Mouse (Mus musculus): ENCODE measurements around the gene Hist1h4n. TPM values are rescaled to one million over a fixed set of nuclear protein-coding genes. Genes with fewer than 3 reads are reported as not detected.
"Not testable (repeated sequence)": the region's sequence is repeated elsewhere in the genome, so short reads cannot be mapped to it uniquely, and the experiment has no call there.

Gene Hist1h4n
- polyA plus RNA-seq, 1 experiment from 2014 or later, result 12.5 TPM

GRCm38 (mm10) chr13:21787760-21788593 is 44.0 kb downstream of the Hist1h4n start:
- H3K4me3 ChIP-seq (replicated peaks), result peak overlapping the region; percentile 37
- no peaks in the 10 kb centered on the region for H3K9me3 ChIP-seq
- H3K9ac ChIP-seq, result peak overlapping the region; percentile 45; the same call in 1 of the 2 replicates
- no peaks in the 10 kb centered on the region for H3K27me3 ChIP-seq
- no peaks in the 10 kb centered on the region for H3K36me3 ChIP-seq (replicated peaks)
- WGBS, result 5% methylated on average over 17 of the region's 21 CpGs
- H3K27ac ChIP-seq, result peak overlapping the region; percentile 88
- ATAC-seq (ENCODE audit: low FRiP score), result peak; percentile 14
- H3K4me2 ChIP-seq, result peak overlapping the region; percentile 50
- H3K4me1 ChIP-seq, result peaks cover 32% of the 10 kb centered on the region

GRCm38 (mm10) chr13:21786899-21787629 is 44.9 kb downstream of the Hist1h4n start, which contains the start of the genes Hist1h2an and Hist1h2bp:
Gene Hist1h2an, minus strand, starts transcription at chr13:21787218.
Gene Hist1h2bp, plus strand, starts transcription at chr13:21787461.
- H3K27ac ChIP-seq, result peak within 1 kb of the TSS; percentile 94
- peaks cover 39% of the 10 kb centered on the region for H3K4me1 ChIP-seq
- H3K36me3 ChIP-seq (replicated peaks); H3K27me3 ChIP-seq; H3K9me3 ChIP-seq: not testable (repeated sequence)
- peak within 1 kb of the TSS; percentile 58 for H3K9ac ChIP-seq
- WGBS, result under 1% methylated on average over 38 of the region's 63 CpGs
- peak; percentile 95 for ATAC-seq (ENCODE audit: low FRiP score)
- peak within 1 kb of the TSS; percentile 53 for H3K4me2 ChIP-seq
- H3K4me3 ChIP-seq (replicated peaks), result peak within 1 kb of the TSS; percentile 37

DNA sequence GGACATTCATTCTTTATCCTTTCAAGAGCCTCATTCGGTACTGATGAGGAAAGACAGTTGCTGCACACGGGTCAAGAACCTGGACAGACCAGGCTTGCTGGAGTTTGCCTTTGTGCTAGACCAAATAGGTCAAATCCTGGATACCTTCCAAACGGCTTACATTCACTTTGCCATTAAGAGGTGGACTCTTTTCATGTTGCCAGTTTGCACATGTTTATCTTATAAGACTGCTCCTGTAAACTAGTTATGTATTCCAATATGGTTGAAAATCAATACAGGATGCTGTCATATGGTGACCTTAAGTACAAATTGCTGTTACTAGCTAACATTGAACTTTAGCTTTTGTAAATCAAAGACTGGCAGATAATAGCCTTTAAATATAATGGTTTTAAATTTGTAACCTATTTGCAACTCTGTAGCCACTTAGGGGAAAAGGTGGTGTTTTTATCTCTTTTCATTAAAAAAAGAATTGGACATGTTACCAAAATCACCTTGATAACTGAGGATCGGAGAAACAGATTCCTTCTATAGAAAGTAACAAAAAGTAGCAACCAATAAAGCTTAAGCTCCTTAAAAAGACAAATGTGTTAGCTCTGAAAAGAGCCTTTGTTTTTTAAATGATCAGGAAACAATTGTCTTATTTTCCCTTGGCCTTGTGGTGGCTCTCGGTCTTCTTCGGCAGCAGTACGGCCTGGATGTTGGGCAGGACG is 45.7 kb downstream of the Hist1h4n start:
- Histone ChIP-seq H3K27me3 (no peaks in the 10 kb centered on the region), H3K4me2 (peak overlapping the region; percentile 53), H3K36me3 (replicated peaks) (no peaks in the 10 kb centered on the region), H3K4me3 (replicated peaks) (peak overlapping the region; percentile 37), H3K4me1 (peaks cover 39% of the 10 kb centered on the region), H3K9ac (peak overlapping the region; percentile 58), H3K9me3 (no peaks in the 10 kb centered on the region), H3K27ac (peak overlapping the region; percentile 94)
- 3% methylated on average over 8 of the region's 8 CpGs for WGBS
- no peak for ATAC-seq (ENCODE audit: low FRiP score)

DNA sequence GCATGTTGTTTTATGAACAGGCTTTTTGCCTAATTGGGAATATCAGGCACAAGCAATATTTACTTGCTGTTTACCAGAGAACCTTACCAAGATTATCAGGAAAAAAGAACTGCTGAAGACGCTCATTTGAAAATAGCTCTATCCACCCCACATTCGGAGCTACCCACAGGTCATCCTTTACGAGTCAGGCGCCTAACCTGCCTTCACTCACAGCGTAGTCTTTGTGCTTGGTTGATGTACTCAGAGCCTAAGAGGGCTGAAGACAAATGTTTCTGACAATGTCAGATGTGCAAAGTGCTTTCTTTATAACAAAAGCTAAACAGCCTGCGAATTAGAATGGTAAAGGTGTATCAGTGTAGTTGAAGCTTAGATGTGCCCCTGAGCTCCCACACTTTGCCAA is 47.7 kb downstream of the Hist1h4n start:
- no peak overlapping the region; the same call in 1 of the 2 replicates for H3K4me3 ChIP-seq (replicated peaks)
- peak overlapping the region; percentile 93 for H3K27ac ChIP-seq
- H3K4me1 ChIP-seq, result peaks cover 47% of the 10 kb centered on the region
- WGBS, result 20% methylated on average over 6 of the region's 6 CpGs
- ATAC-seq (ENCODE audit: low FRiP score), result no peak
- H3K9me3 ChIP-seq, result no peaks in the 10 kb centered on the region
- H3K36me3 ChIP-seq (replicated peaks), result no peaks in the 10 kb centered on the region
- peak overlapping the region; percentile 36 for H3K9ac ChIP-seq
- peak overlapping the region; percentile 65 for H3K4me2 ChIP-seq
- no peaks in the 10 kb centered on the region for H3K27me3 ChIP-seq

- peaks cover 49% of the 10 kb centered on the region for H3K4me1 ChIP-seq
- H3K27ac ChIP-seq, result peak overlapping the region; percentile 93
- H3K9ac ChIP-seq, result peak overlapping the region; percentile 36
- H3K27me3 ChIP-seq, result no peaks in the 10 kb centered on the region
- H3K36me3 ChIP-seq (replicated peaks), result no peaks in the 10 kb centered on the region
- ATAC-seq (ENCODE audit: low FRiP score), result no peak
- peak overlapping the region; percentile 65 for H3K4me2 ChIP-seq
- peak overlapping the region; percentile 45 for H3K4me3 ChIP-seq (replicated peaks)
- H3K9me3 ChIP-seq, result no peaks in the 10 kb centered on the region
- WGBS, result 0% methylated on average over 9 of the region's 9 CpGs
Measured at GRCm38 (mm10) chr13:21783734-21784161, 48.2 kb downstream of the Hist1h4n start.

- no peaks in the 10 kb centered on the region for H3K27me3 ChIP-seq
- H3K4me1 ChIP-seq, result peaks cover 47% of the 10 kb centered on the region
- H3K27ac ChIP-seq, result peak within 1 kb of the TSS; percentile 93
- WGBS, result 0% methylated on average over 15 of the region's 20 CpGs
- no peaks in the 10 kb centered on the region for H3K36me3 ChIP-seq (replicated peaks)
- H3K9me3 ChIP-seq, result no peaks in the 10 kb centered on the region
- H3K4me3 ChIP-seq (replicated peaks), result peak within 1 kb of the TSS; percentile 45
- H3K9ac ChIP-seq, result peak within 1 kb of the TSS; percentile 72
- peak; percentile 75 for ATAC-seq (ENCODE audit: low FRiP score)
- H3K4me2 ChIP-seq, result peak within 1 kb of the TSS; percentile 65
Measured at GRCm38 (mm10) chr13:21783255-21783617, 48.8 kb downstream of the Hist1h4n start, which contains the start of gene Hist1h3i. Gene Hist1h3i, minus strand, starts transcription at chr13:21783370.

DNA sequence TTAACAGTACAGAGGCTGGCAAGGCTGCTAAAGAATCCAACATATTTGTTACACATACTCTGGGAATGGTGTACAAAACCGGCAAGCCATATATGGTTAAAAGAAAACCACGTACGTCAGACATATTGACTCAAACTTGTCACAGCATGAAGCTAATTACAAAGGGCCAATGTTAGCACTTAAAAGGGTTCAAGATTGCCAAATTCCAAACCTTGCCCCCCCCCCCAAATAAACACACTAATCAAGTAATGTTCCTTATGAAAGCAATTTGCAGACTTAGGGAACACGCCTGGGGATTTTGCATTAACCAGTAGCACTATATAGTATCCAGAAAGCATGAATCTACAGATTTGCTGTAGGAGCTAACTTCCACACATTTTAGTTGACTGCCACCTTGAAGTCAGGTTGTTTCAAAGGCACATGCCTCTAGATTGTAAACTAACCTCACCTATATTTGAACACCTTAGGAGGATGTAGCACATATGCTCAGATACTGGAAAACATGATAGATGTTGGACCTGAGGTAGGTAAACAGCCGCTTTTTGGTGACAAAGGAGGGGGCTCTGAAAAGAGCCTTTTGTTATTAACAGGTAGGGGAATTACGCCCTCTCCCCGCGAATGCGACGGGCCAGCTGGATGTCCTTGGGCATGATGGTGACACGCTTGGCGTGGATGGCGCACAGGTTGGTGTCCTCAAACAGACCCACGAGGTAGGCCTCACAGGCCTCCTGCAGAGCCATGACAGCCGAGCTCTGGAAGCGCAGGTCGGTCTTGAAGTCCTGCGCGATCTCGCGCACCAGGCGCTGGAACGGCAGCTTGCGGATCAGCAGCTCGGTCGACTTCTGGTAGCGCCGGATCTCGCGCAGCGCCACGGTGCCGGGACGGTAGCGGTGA is 49.4 kb downstream of the Hist1h4n start:
- Histone ChIP-seq H3K4me2 (peak overlapping the region; percentile 65), H3K27ac (peak overlapping the region; percentile 93), H3K4me3 (replicated peaks) (peak overlapping the region; percentile 45), H3K4me1 (peaks cover 45% of the 10 kb centered on the region), H3K9ac (peak overlapping the region; percentile 72)
- under 1% methylated on average over 17 of the region's 35 CpGs for WGBS
- H3K27me3 ChIP-seq; H3K9me3 ChIP-seq; H3K36me3 ChIP-seq (replicated peaks); ATAC-seq (ENCODE audit: low FRiP score): not testable (repeated sequence)

Small RNA genes lying within 50 kb of the gene (microRNA-seq; reads per million reads assigned to microRNA genes)
- not detected for gene Gm19658
- gene Gm44346, result not detected
- gene Gm44466, result not detected

Other genes starting within 250 kb of the Hist1h4n start
- not detected in 2 replicates for gene Olfr1362, start 218.2 kb downstream of the Hist1h4n start, polyA plus RNA-seq (2016; fragmentation: Nextera tagmentation; extraction: Ambion mirVana)
- gene Olfr11, start 189.7 kb downstream of the Hist1h4n start, polyA plus RNA-seq (2016; fragmentation: Nextera tagmentation; extraction: Ambion mirVana), result not detected in 2 replicates
- gene Olfr1361, start 168.8 kb downstream of the Hist1h4n start, polyA plus RNA-seq (2016; fragmentation: Nextera tagmentation; extraction: Ambion mirVana), result not detected in 2 replicates
- gene Olfr1360, start 154.8 kb downstream of the Hist1h4n start, polyA plus RNA-seq (2016; fragmentation: Nextera tagmentation; extraction: Ambion mirVana), result not detected in 2 replicates
- not detected in 2 replicates for gene Olfr1359, start 134.1 kb downstream of the Hist1h4n start, polyA plus RNA-seq (2016; fragmentation: Nextera tagmentation; extraction: Ambion mirVana)
- gene Hist1h2bl, start 116.1 kb downstream of the Hist1h4n start, polyA plus RNA-seq (2016; fragmentation: Nextera tagmentation; extraction: Ambion mirVana), result 4.8 TPM in 1 of 2 replicates, not detected in the other
- 18.4 and 22.2 TPM in 2 replicates for gene Hist1h2ai, start 115.8 kb downstream of the Hist1h4n start, polyA plus RNA-seq (2016; fragmentation: Nextera tagmentation; extraction: Ambion mirVana)
- gene Hist1h3h, start 114.5 kb downstream of the Hist1h4n start, polyA plus RNA-seq (2016; fragmentation: Nextera tagmentation; extraction: Ambion mirVana), result 13.8 and 14.8 TPM in 2 replicates
- 5.8 and 5.9 TPM in 2 replicates for gene Hist1h2bm, start 110.2 kb downstream of the Hist1h4n start, polyA plus RNA-seq (2016; fragmentation: Nextera tagmentation; extraction: Ambion mirVana)
- 0.74 and 0.86 TPM in 2 replicates for gene Hist1h4j, start 97.1 kb downstream of the Hist1h4n start, polyA plus RNA-seq (2016; fragmentation: Nextera tagmentation; extraction: Ambion mirVana)
- gene Hist1h4k, start 81.7 kb downstream of the Hist1h4n start, polyA plus RNA-seq (2016; fragmentation: Nextera tagmentation; extraction: Ambion mirVana), result 2.4 and 4.5 TPM in 2 replicates
- gene Hist1h2ak, start 78.4 kb downstream of the Hist1h4n start, polyA plus RNA-seq (2016; fragmentation: Nextera tagmentation; extraction: Ambion mirVana), result 34.1 and 37.7 TPM in 2 replicates
- 4.9 and 5.2 TPM in 2 replicates for gene Hist1h2bn, start 78.1 kb downstream of the Hist1h4n start, polyA plus RNA-seq (2016; fragmentation: Nextera tagmentation; extraction: Ambion mirVana)
- gene Hist1h1b, start 51.6 kb downstream of the Hist1h4n start, polyA plus RNA-seq (2016; fragmentation: Nextera tagmentation; extraction: Ambion mirVana), result 44.0 and 46.6 TPM in 2 replicates
- 166 and 188 TPM in 2 replicates for gene Hist1h3i, start 48.8 kb downstream of the Hist1h4n start, polyA plus RNA-seq (2016; fragmentation: Nextera tagmentation; extraction: Ambion mirVana)
- gene Hist1h2an, start 45.0 kb downstream of the Hist1h4n start, polyA plus RNA-seq (2016; fragmentation: Nextera tagmentation; extraction: Ambion mirVana), result 13.9 and 15.0 TPM in 2 replicates
- gene Hist1h2bp, start 44.7 kb downstream of the Hist1h4n start, polyA plus RNA-seq (2016; fragmentation: Nextera tagmentation; extraction: Ambion mirVana), result 3.0 and 5.2 TPM in 2 replicates
- gene Hist1h2bq, start 22.0 kb downstream of the Hist1h4n start, polyA plus RNA-seq (2016; fragmentation: Nextera tagmentation; extraction: Ambion mirVana), result 23.9 and 32.5 TPM in 2 replicates
- not detected in 2 replicates for gene Hist1h2ao, start 21.7 kb downstream of the Hist1h4n start, polyA plus RNA-seq (2016; fragmentation: Nextera tagmentation; extraction: Ambion mirVana)
- gene Hist1h4m, start 20.4 kb downstream of the Hist1h4n start, polyA plus RNA-seq (2016; fragmentation: Nextera tagmentation; extraction: Ambion mirVana), result not detected in 2 replicates
- gene Hist1h2ap, start 1.3 kb upstream of the Hist1h4n start, polyA plus RNA-seq (2016; fragmentation: Nextera tagmentation; extraction: Ambion mirVana), result 6,142 and 6,230 TPM in 2 replicates
- gene Hist1h2br, start 1.5 kb upstream of the Hist1h4n start, polyA plus RNA-seq (2016; fragmentation: Nextera tagmentation; extraction: Ambion mirVana), result 24.5 and 30.9 TPM in 2 replicates
- gene Zfp184, start 112.9 kb upstream of the Hist1h4n start, polyA plus RNA-seq (2016; fragmentation: Nextera tagmentation; extraction: Ambion mirVana), result 24.5 and 26.7 TPM in 2 replicates
- 0.13 TPM in 1 of 2 replicates, not detected in the other for gene Pom121l2, start 149.0 kb upstream of the Hist1h4n start, polyA plus RNA-seq (2016; fragmentation: Nextera tagmentation; extraction: Ambion mirVana)
- 0.28 TPM in 1 of 2 replicates, not detected in the other for gene Prss16, start 177.5 kb upstream of the Hist1h4n start, polyA plus RNA-seq (2016; fragmentation: Nextera tagmentation; extraction: Ambion mirVana)
- 7.0 and 22.0 TPM in 2 replicates for gene Hist1h2ah, start 203.4 kb upstream of the Hist1h4n start, polyA plus RNA-seq (2016; fragmentation: Nextera tagmentation; extraction: Ambion mirVana)
- gene Hist1h2bk, start 203.7 kb upstream of the Hist1h4n start, polyA plus RNA-seq (2016; fragmentation: Nextera tagmentation; extraction: Ambion mirVana), result 10.0 and 10.5 TPM in 2 replicates
- 44.5 and 46.9 TPM in 2 replicates for gene Hist1h4i, start 209.2 kb upstream of the Hist1h4n start, polyA plus RNA-seq (2016; fragmentation: Nextera tagmentation; extraction: Ambion mirVana)
- 82.7 and 84.6 TPM in 2 replicates for gene Hist1h2ag, start 210.7 kb upstream of the Hist1h4n start, polyA plus RNA-seq (2016; fragmentation: Nextera tagmentation; extraction: Ambion mirVana)
- 13.1 and 15.8 TPM in 2 replicates for gene Hist1h2bj, start 211.0 kb upstream of the Hist1h4n start, polyA plus RNA-seq (2016; fragmentation: Nextera tagmentation; extraction: Ambion mirVana)